Mouse (Mus musculus): Measurements from ENCODE around the gene Tubd1. TPM values are rescaled to one million over a fixed set of nuclear protein-coding genes. Genes with fewer than 3 reads are reported as not detected.

The Tubd1 gene
- polyA plus RNA-seq, 1 experiment from 2014 or later = 5.8 TPM

GRCm38 (mm10) chr11:86572623-86573022 is 27.8 kb downstream of the Tubd1 start:
- DNase-seq (ENCODE audit: low spot score) (no peak), ATAC-seq (ENCODE audit: low FRiP score) (no peak)
- H3K4me3 ChIP-seq (replicated peaks; ENCODE audit: low read length) = no peak overlapping the region
- H3K9me3 ChIP-seq (ENCODE audit: control insufficient read depth, low read length) = no peaks in the 10 kb centered on the region
- H3K36me3 ChIP-seq (replicated peaks; ENCODE audit: control insufficient read depth, insufficient read depth) = no peaks in the 10 kb centered on the region
- WGBS = 61% methylated on average over 2 of the region's 2 CpGs
- H3K9ac ChIP-seq = no peak overlapping the region
- H3K27me3 ChIP-seq (ENCODE audit: control insufficient read depth, insufficient read depth, low read length) = no peaks in the 10 kb centered on the region
- H3K4me2 ChIP-seq (replicated peaks) = no peak overlapping the region
- H3K27ac ChIP-seq = no peak overlapping the region
- H3K4me1 ChIP-seq (replicated peaks; ENCODE audit: control insufficient read depth, insufficient read depth, low read length) = 0 out of 2 replicates have a peak, but pooled peaks cover 3% of the 10 kb centered on the region

GRCm38 (mm10) chr11:86573646-86574231 is 28.9 kb downstream of the Tubd1 start:
- Histone ChIP-seq H3K4me2 (replicated peaks) (no peak overlapping the region), H3K9ac (no peak overlapping the region), H3K4me3 (replicated peaks; ENCODE audit: low read length) (no peak overlapping the region), H3K9me3 (ENCODE audit: control insufficient read depth, low read length) (no peaks in the 10 kb centered on the region), H3K4me1 (replicated peaks; ENCODE audit: control insufficient read depth, insufficient read depth, low read length) (0 out of 2 replicates have a peak, but pooled peaks cover 3% of the 10 kb centered on the region), H3K27me3 (ENCODE audit: control insufficient read depth, insufficient read depth, low read length) (no peaks in the 10 kb centered on the region), H3K36me3 (replicated peaks; ENCODE audit: control insufficient read depth, insufficient read depth) (no peaks in the 10 kb centered on the region), H3K27ac (no peak overlapping the region)
- WGBS = 95% methylated on average over 6 of the region's 6 CpGs
- DNase-seq (ENCODE audit: low spot score) (no peak), ATAC-seq (ENCODE audit: low FRiP score) (no peak)

GRCm38 (mm10) chr11:86574408-86574807 is 29.6 kb downstream of the Tubd1 start:
- Histone ChIP-seq H3K9me3 (ENCODE audit: control insufficient read depth, low read length) (no peaks in the 10 kb centered on the region), H3K9ac (no peak overlapping the region), H3K27ac (no peak overlapping the region), H3K27me3 (ENCODE audit: control insufficient read depth, insufficient read depth, low read length) (no peaks in the 10 kb centered on the region), H3K4me2 (replicated peaks) (no peak overlapping the region), H3K4me1 (replicated peaks; ENCODE audit: control insufficient read depth, insufficient read depth, low read length) (0 out of 2 replicates have a peak, but pooled peaks cover 3% of the 10 kb centered on the region), H3K4me3 (replicated peaks; ENCODE audit: low read length) (no peak overlapping the region), H3K36me3 (replicated peaks; ENCODE audit: control insufficient read depth, insufficient read depth) (no peaks in the 10 kb centered on the region)
- WGBS = 78% methylated on average over 2 of the region's 2 CpGs
- ATAC-seq (ENCODE audit: low FRiP score) (no peak), DNase-seq (ENCODE audit: low spot score) (no peak)

GRCm38 (mm10) chr11:86575632-86576378 is 31.0 kb downstream of the Tubd1 start:
- Histone ChIP-seq H3K27me3 (ENCODE audit: control insufficient read depth, insufficient read depth, low read length) (no peaks in the 10 kb centered on the region), H3K4me3 (replicated peaks; ENCODE audit: low read length) (no peak overlapping the region), H3K36me3 (replicated peaks; ENCODE audit: control insufficient read depth, insufficient read depth) (no peaks in the 10 kb centered on the region), H3K9ac (no peak overlapping the region), H3K9me3 (ENCODE audit: control insufficient read depth, low read length) (no peaks in the 10 kb centered on the region), H3K4me1 (replicated peaks; ENCODE audit: control insufficient read depth, insufficient read depth, low read length) (0 out of 2 replicates have a peak, but pooled peaks cover 3% of the 10 kb centered on the region), H3K4me2 (replicated peaks) (no peak overlapping the region), H3K27ac (no peak overlapping the region)
- no peak for ATAC-seq (ENCODE audit: low FRiP score)
- no peak for DNase-seq (ENCODE audit: low spot score)
- 80% methylated on average over 7 of the region's 7 CpGs for WGBS

- 84% methylated on average over 4 of the region's 4 CpGs for WGBS
- DNase-seq (ENCODE audit: low spot score) (no peak), ATAC-seq (ENCODE audit: low FRiP score) (no peak)
- no peaks in the 10 kb centered on the region; the same call in 1 of the 2 replicates for H3K36me3 ChIP-seq (replicated peaks; ENCODE audit: control insufficient read depth, insufficient read depth)
- H3K4me1 ChIP-seq (replicated peaks; ENCODE audit: control insufficient read depth, insufficient read depth, low read length) = 0 out of 2 replicates have a peak, but pooled peaks cover 3% of the 10 kb centered on the region
- no peak overlapping the region for H3K9ac ChIP-seq
- H3K4me2 ChIP-seq (replicated peaks) = no peak overlapping the region
- no peak overlapping the region for H3K4me3 ChIP-seq (replicated peaks; ENCODE audit: low read length)
- no peak overlapping the region for H3K27ac ChIP-seq
- no peaks in the 10 kb centered on the region for H3K9me3 ChIP-seq (ENCODE audit: control insufficient read depth, low read length)
- H3K27me3 ChIP-seq (ENCODE audit: control insufficient read depth, insufficient read depth, low read length) = no peaks in the 10 kb centered on the region
Measured at GRCm38 (mm10) chr11:86577231-86577630, 32.4 kb downstream of the Tubd1 start.

- no peak for DNase-seq (ENCODE audit: low spot score)
- no peaks in the 10 kb centered on the region; the same call in 1 of the 2 replicates for H3K36me3 ChIP-seq (replicated peaks; ENCODE audit: control insufficient read depth, insufficient read depth)
- H3K4me3 ChIP-seq (replicated peaks; ENCODE audit: low read length) = no peak overlapping the region
- H3K9me3 ChIP-seq (ENCODE audit: control insufficient read depth, low read length) = no peaks in the 10 kb centered on the region
- ATAC-seq (ENCODE audit: low FRiP score) = no peak
- H3K4me1 ChIP-seq (replicated peaks; ENCODE audit: control insufficient read depth, insufficient read depth, low read length) = 0 out of 2 replicates have a peak, but pooled peaks cover 3% of the 10 kb centered on the region
- no peak overlapping the region for H3K27ac ChIP-seq
- 82% methylated on average over 6 of the region's 6 CpGs for WGBS
- no peak overlapping the region for H3K4me2 ChIP-seq (replicated peaks)
- no peak overlapping the region for H3K9ac ChIP-seq
- H3K27me3 ChIP-seq (ENCODE audit: control insufficient read depth, insufficient read depth, low read length) = no peaks in the 10 kb centered on the region
Measured at GRCm38 (mm10) chr11:86578106-86578808, 33.5 kb downstream of the Tubd1 start.

- Histone ChIP-seq H3K4me3 (replicated peaks; ENCODE audit: low read length) (no peak overlapping the region), H3K9me3 (ENCODE audit: control insufficient read depth, low read length) (no peaks in the 10 kb centered on the region), H3K4me1 (replicated peaks; ENCODE audit: control insufficient read depth, insufficient read depth, low read length) (0 out of 2 replicates have a peak, but pooled peaks cover 3% of the 10 kb centered on the region), H3K9ac (no peak overlapping the region), H3K36me3 (replicated peaks; ENCODE audit: control insufficient read depth, insufficient read depth) (no peaks in the 10 kb centered on the region; the same call in none of the 2 replicates), H3K27me3 (ENCODE audit: control insufficient read depth, insufficient read depth, low read length) (no peaks in the 10 kb centered on the region), H3K4me2 (replicated peaks) (no peak overlapping the region), H3K27ac (0 out of 2 replicates have a peak overlapping the region, but pooled peaks have one; percentile 18)
- 78% methylated on average over 25 of the region's 25 CpGs for WGBS
- no peak for DNase-seq (ENCODE audit: low spot score)
- no peak for ATAC-seq (ENCODE audit: low FRiP score)
Measured at GRCm38 (mm10) chr11:86578809-86579730, 34.3 kb downstream of the Tubd1 start.

- DNase-seq (ENCODE audit: low spot score) = no peak
- no peaks in the 10 kb centered on the region for H3K27me3 ChIP-seq (ENCODE audit: control insufficient read depth, insufficient read depth, low read length)
- H3K9ac ChIP-seq = no peak overlapping the region
- WGBS = 80% methylated on average over 10 of the region's 10 CpGs
- 0 out of 2 replicates have a peak, but pooled peaks cover 3% of the 10 kb centered on the region for H3K4me1 ChIP-seq (replicated peaks; ENCODE audit: control insufficient read depth, insufficient read depth, low read length)
- no peak overlapping the region for H3K27ac ChIP-seq
- no peak overlapping the region for H3K4me3 ChIP-seq (replicated peaks; ENCODE audit: low read length)
- H3K4me2 ChIP-seq (replicated peaks) = no peak overlapping the region
- ATAC-seq (ENCODE audit: low FRiP score) = no peak
- peaks cover under 1% of the 10 kb centered on the region for H3K36me3 ChIP-seq (replicated peaks; ENCODE audit: control insufficient read depth, insufficient read depth)
- H3K9me3 ChIP-seq (ENCODE audit: control insufficient read depth, low read length) = no peaks in the 10 kb centered on the region
Measured at GRCm38 (mm10) chr11:86579731-86580318, 35.0 kb downstream of the Tubd1 start.
